Mouse (Mus musculus) c-Kit-positive CD71-positive TER-119-positive erythroid progenitor cells, embryonic 14.5 days (primary cell): ENCODE results near the gene Rasgrp1.

Experiments
- DNase-seq: peaks from one replicate; pipeline ENCODE4 v3.0.0-alpha.2; 2013; ENCODE audit warnings: low spot score

The Rasgrp1 gene

DNA sequence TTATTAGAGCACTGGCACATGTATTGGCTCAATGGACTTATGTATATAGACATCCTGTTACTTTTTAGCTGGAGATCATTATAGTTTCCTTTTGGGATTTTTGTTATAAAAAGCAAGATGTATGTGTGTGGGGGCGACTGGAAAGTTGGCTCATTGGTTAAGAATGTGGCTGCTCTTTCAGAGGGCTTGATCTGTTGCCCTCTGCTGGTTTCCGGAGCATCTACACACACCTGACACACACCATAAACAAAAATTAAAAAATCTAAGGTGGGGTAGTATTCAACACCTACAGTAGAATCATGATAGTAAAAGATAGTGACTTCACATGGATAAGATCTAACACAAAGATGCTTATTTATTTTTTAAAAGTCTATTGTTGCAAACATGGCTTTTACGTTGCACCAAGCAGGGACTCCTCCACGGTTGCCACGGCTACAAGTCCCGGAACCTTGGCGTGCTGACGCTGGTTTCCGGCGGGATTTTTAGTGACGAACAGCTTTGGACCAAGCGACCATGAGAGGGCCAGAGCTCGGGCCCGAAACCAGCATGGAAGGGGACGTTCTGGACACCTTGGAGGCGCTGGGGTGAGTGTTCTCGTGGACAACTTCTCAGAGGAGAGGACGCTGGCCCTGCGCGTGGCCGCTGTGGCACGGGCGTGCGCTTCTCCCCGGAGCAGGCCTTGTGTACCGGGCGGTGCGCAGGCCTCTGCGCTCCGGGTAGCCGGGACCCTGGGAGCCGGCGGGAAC lies 93.4 kb downstream of the Rasgrp1 start, which contains the start of gene Fam98b:
Gene Fam98b, plus strand, starts transcription at position 485 of the 746 bp plus-strand sequence.
- DNase-seq = peak; percentile 92

DNA sequence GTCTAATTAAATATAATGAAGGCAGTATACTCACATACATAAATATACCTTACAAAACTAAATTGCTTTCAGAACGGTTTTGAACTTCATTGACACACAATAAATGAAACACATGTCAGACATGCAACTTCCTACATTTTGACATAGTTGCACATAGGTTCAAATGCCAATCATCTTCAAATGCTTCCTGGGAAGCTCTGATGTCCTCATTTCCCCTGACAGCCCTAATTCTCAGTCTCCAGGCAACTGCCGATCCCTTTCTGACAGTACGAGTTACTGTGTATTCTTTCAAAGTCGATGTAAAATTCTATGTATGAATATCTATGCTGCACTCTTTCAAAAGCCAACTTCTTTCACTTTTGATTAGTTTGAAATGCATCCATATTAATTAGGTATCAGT lies 100.8 kb downstream of the Rasgrp1 start:
- no peak for DNase-seq

DNA sequence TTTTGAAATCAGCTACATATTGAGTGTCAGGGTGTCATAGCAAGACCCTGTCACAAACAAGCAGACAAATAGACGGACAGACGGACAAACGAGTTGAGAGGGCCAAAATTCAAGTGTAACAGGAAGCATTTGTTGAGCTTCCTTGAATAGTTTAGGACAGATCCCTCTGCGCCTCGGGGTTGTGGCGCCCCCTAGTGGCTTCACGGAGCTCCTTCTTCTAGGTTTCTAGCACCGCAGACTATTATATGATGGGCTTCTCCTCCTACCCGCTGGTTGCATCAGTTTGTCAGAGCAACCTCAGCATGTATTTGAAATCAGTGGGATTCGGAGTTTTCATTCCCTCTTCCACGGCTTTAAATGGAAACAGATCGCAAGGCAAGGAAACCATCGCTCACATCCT lies 111.5 kb downstream of the Rasgrp1 start:
- DNase-seq = peak; percentile 47

DNA sequence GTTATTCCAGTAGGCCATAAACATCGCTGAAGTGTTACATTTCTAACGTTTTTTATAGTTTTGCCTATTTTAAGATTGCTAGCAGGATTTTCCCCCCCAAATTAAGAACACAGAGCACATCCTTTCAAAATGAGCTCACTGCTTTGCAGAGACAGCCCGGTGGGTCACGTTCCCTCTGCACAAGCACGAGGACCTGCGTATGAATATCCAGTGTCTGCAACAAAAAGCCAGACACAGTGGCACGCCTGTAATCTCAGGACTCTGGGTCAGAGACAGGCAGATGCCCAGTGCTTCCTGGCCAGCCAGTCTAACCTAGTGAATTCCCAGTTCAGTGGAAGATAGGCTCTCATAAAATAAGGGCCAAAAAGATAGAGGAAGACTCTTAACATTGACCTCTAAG lies 112.5 kb downstream of the Rasgrp1 start:
- no peak for DNase-seq
